Mouse (Mus musculus) myocyte (in vitro differentiated cells): ENCODE results near the gene Ucp3. TPM values are rescaled to one million over a fixed set of nuclear protein-coding genes. Genes with fewer than 3 reads are reported as not detected.

Source experiments
- H3K27me3 ChIP-seq: one replicate; pipeline ENCODE4 v1.6.1; 2011; ENCODE audit not compliant: control insufficient read depth, insufficient read depth, insufficient read length
- H3K36me3 ChIP-seq: one replicate; pipeline ENCODE4 v1.6.1; 2011; ENCODE audit not compliant: control insufficient read depth, insufficient read depth
- H3K4me2 ChIP-seq: one replicate; pipeline ENCODE4 v1.6.1; 2011; ENCODE audit warnings: low read depth, control low read depth
- H3K4me3 ChIP-seq: one replicate; pipeline ENCODE4 v1.5.1; 2011; ENCODE audit warnings: mild to moderate bottlenecking, control low read depth, moderate library complexity
- H3K79me2 ChIP-seq: one replicate; pipeline ENCODE4 v1.6.1; 2011; ENCODE audit not compliant: control insufficient read depth, insufficient read depth
- H3ac ChIP-seq: one replicate; pipeline ENCODE4 v1.6.1; 2011; ENCODE audit not compliant: control insufficient read depth, insufficient read length
- CEBPB ChIP-seq: IDR thresholded peaks from 2 replicates; pipeline ENCODE4 v1.6.1; 2011; ENCODE audit warnings: mild to moderate bottlenecking, moderate library complexity; ENCODE audit not compliant: poor library complexity, insufficient read depth, severe bottlenecking
- E2F4 ChIP-seq: IDR thresholded peaks from one replicate; pipeline ENCODE4 v1.6.1; 2011; ENCODE audit warnings: mild to moderate bottlenecking, control low read depth, moderate library complexity; ENCODE audit not compliant: insufficient read depth
- MAX ChIP-seq: IDR thresholded peaks from one replicate; pipeline ENCODE4 v1.6.1; 2011; ENCODE audit warnings: low read depth, mild to moderate bottlenecking, control low read depth
- MYOD1 ChIP-seq, 3 experiments: IDR thresholded peaks; one replicate each; pipeline ENCODE4 v1.6.1; 2011; ENCODE audit warnings: control low read depth in 2 of 3, low read depth in 2 of 3, mild to moderate bottlenecking in 2 of 3, moderate library complexity in 1 of 3; ENCODE audit not compliant: insufficient read length in 2 of 3, control insufficient read depth in 1 of 3
- MYOG ChIP-seq, 3 experiments: IDR thresholded peaks; one replicate each; pipeline ENCODE4 v1.6.1; 2011; ENCODE audit warnings: control low read depth in 2 of 3, low read depth in 2 of 3, mild to moderate bottlenecking in 2 of 3; ENCODE audit not compliant: insufficient read length in 2 of 3, control insufficient read depth in 1 of 3, insufficient read depth in 1 of 3
- POLR2A ChIP-seq: IDR thresholded peaks from one replicate; pipeline ENCODE4 v1.6.1; 2011; ENCODE audit warnings: low read depth, mild to moderate bottlenecking, control low read depth, moderate library complexity; ENCODE audit not compliant: insufficient read length
- POLR2AphosphoS2 ChIP-seq: IDR thresholded peaks from one replicate; pipeline ENCODE4 v1.6.1; 2011; ENCODE audit warnings: low read depth, control low read depth; ENCODE audit not compliant: insufficient read length
- REST ChIP-seq: IDR thresholded peaks from one replicate; pipeline ENCODE4 v1.6.1; 2011; ENCODE audit warnings: mild to moderate bottlenecking, control low read depth, moderate library complexity; ENCODE audit not compliant: insufficient read depth, insufficient read length
- SRF ChIP-seq: IDR thresholded peaks from one replicate; pipeline ENCODE4 v1.6.1; 2011; ENCODE audit warnings: low read depth; ENCODE audit not compliant: control insufficient read depth, insufficient read length
- TCF12 ChIP-seq: IDR thresholded peaks from one replicate; pipeline ENCODE4 v1.6.1; 2011; ENCODE audit warnings: mild to moderate bottlenecking, control low read depth; ENCODE audit not compliant: poor library complexity, insufficient read depth, severe bottlenecking
- TCF3 ChIP-seq: IDR thresholded peaks from one replicate; pipeline ENCODE4 v1.6.1; 2011; ENCODE audit warnings: low read depth, control low read depth; ENCODE audit not compliant: insufficient read length
- USF1 ChIP-seq: IDR thresholded peaks from one replicate; pipeline ENCODE4 v1.6.1; 2011; ENCODE audit warnings: low read depth, mild to moderate bottlenecking, control low read depth, moderate library complexity
- polyA plus RNA-seq: library from polyadenylated mRNA; unstranded; fragments of >200 nt; fragmentation: generic; extraction: Trizol; gene quantifications from one replicate; pipeline ENCODE4 v1.2.1, GENCODE M21; 2012; ENCODE audit warnings: missing spikeins

Ucp3 gene
- polyA plus RNA-seq, 1 experiment: 2.2 TPM

GRCm38 (mm10) chr7:100470796-100471406, 1.9 kb upstream of the Ucp3 start:
- TF ChIP-seq MYOG (IDR thresholded peaks at IDR 0.05; ENCODE audit: control insufficient read depth in 1 of 3, insufficient read depth in 1 of 3, insufficient read length in 2 of 3, low read depth in 2 of 3) (no peak), MAX (no peak), TCF12 (no peak), CEBPB (no peak), POLR2A (no peak), REST (no peak), USF1 (no peak), E2F4 (no peak), TCF3 (no peak), MYOD1 (IDR thresholded peaks at IDR 0.05; ENCODE audit: control insufficient read depth in 1 of 3, insufficient read length in 2 of 3, low read depth in 2 of 3) (no peak), SRF (no peak), POLR2AphosphoS2 (no peak)
- no peak overlapping the region for H3ac ChIP-seq
- no peaks in the 10 kb centered on the region for H3K36me3 ChIP-seq
- H3K4me2 ChIP-seq: no peak overlapping the region
- H3K79me2 ChIP-seq: no peaks in the 10 kb centered on the region
- H3K4me3 ChIP-seq: no peak overlapping the region
- H3K27me3 ChIP-seq: no peaks in the 10 kb centered on the region

GRCm38 (mm10) chr7:100471407-100471797, 1.4 kb upstream of the Ucp3 start:
- no peak overlapping the region for H3ac ChIP-seq

GRCm38 (mm10) chr7:100473846-100474454, 1.2 kb downstream of the Ucp3 start:
- Histone ChIP-seq H3K79me2 (no peaks in the 10 kb centered on the region), H3K27me3 (no peaks in the 10 kb centered on the region), H3ac (no peak overlapping the region), H3K4me2 (peak overlapping the region; percentile 40), H3K36me3 (no peaks in the 10 kb centered on the region), H3K4me3 (no peak overlapping the region)
- no peak for TF ChIP-seq E2F4
- no peak for TF ChIP-seq TCF3
- TF ChIP-seq MYOD1 (IDR thresholded peaks at IDR 0.05; ENCODE audit: control insufficient read depth in 1 of 3, insufficient read length in 2 of 3, low read depth in 2 of 3): no peak
- TF ChIP-seq REST: no peak
- TF ChIP-seq TCF12: no peak
- TF ChIP-seq USF1: no peak
- TF ChIP-seq MYOG (IDR thresholded peaks at IDR 0.05; ENCODE audit: control insufficient read depth in 1 of 3, insufficient read depth in 1 of 3, insufficient read length in 2 of 3, low read depth in 2 of 3): no peak
- TF ChIP-seq CEBPB: no peak
- no peak for TF ChIP-seq SRF
- no peak for TF ChIP-seq POLR2AphosphoS2

More at GRCm38 (mm10) chr7:100471407-100471797, 1.4 kb upstream of the Ucp3 start:
- Histone ChIP-seq H3K4me3 (no peak overlapping the region), H3K79me2 (no peaks in the 10 kb centered on the region), H3K36me3 (no peaks in the 10 kb centered on the region), H3K27me3 (no peaks in the 10 kb centered on the region), H3K4me2 (no peak overlapping the region)
- no peak for TF ChIP-seq MYOG (IDR thresholded peaks at IDR 0.05; ENCODE audit: control insufficient read depth in 1 of 3, insufficient read depth in 1 of 3, insufficient read length in 2 of 3, low read depth in 2 of 3)
- no peak for TF ChIP-seq POLR2A
- TF ChIP-seq SRF: no peak
- TF ChIP-seq POLR2AphosphoS2: no peak
- TF ChIP-seq MAX: no peak
- no peak for TF ChIP-seq USF1
- TF ChIP-seq TCF3: no peak

- no peaks in the 10 kb centered on the region for H3K27me3 ChIP-seq
- H3K79me2 ChIP-seq: no peaks in the 10 kb centered on the region
- H3ac ChIP-seq: no peak overlapping the region
- no peaks in the 10 kb centered on the region for H3K36me3 ChIP-seq
- peak overlapping the region; percentile 38 for H3K4me2 ChIP-seq
- no peak overlapping the region for H3K4me3 ChIP-seq
- TF ChIP-seq REST (no peak), MYOD1 (IDR thresholded peaks at IDR 0.05; ENCODE audit: control insufficient read depth in 1 of 3, insufficient read length in 2 of 3, low read depth in 2 of 3) (peak in 2 of 3 experiments; percentile 53 to 80), TCF12 (no peak), USF1 (no peak), TCF3 (no peak), POLR2A (no peak), E2F4 (no peak), CEBPB (no peak), MAX (no peak), POLR2AphosphoS2 (no peak), MYOG (IDR thresholded peaks at IDR 0.05; ENCODE audit: control insufficient read depth in 1 of 3, insufficient read depth in 1 of 3, insufficient read length in 2 of 3, low read depth in 2 of 3) (peak; percentile 20 to 88 (median 20)), SRF (no peak)
Observed at GRCm38 (mm10) chr7:100474680-100475079, 1.9 kb downstream of the Ucp3 start.

GRCm38 (mm10) chr7:100479100-100479822, 6.5 kb downstream of the Ucp3 start:
- no peak overlapping the region for H3K4me3 ChIP-seq
- H3K36me3 ChIP-seq: no peaks in the 10 kb centered on the region
- no peak overlapping the region for H3ac ChIP-seq
- H3K27me3 ChIP-seq: no peaks in the 10 kb centered on the region
- H3K79me2 ChIP-seq: no peaks in the 10 kb centered on the region
- H3K4me2 ChIP-seq: no peak overlapping the region
- TF ChIP-seq USF1 (no peak), POLR2A (no peak), TCF12 (no peak), POLR2AphosphoS2 (no peak)
